Mouse (Mus musculus) bone marrow macrophage, adult 2 months (primary cell): ENCODE measurements around the gene Rab7.

Source experiments
- CTCF ChIP-seq: IDR thresholded peaks from 2 replicates; pipeline ENCODE4 v1.5.1; 2012; ENCODE audit warnings: low read depth, mild to moderate bottlenecking, low read length, moderate library complexity
- POLR2A ChIP-seq: IDR thresholded peaks from 2 replicates; pipeline ENCODE4 v1.6.1; 2012; ENCODE audit warnings: mild to moderate bottlenecking, low read depth, low read length, borderline replicate concordance

- TF ChIP-seq CTCF: no peak
- TF ChIP-seq POLR2A: no peak
These were observed 2.8 kb upstream of the Rab7 start for GRCm38 (mm10) chr6:88047853-88048252.
